Mouse (Mus musculus) embryonic facial prominence, embryonic 12.5 days (tissue): Measurements from ENCODE around the gene Naa35. TPM values are rescaled to one million over a fixed set of nuclear protein-coding genes. Genes with fewer than 3 reads are reported as not detected.

Experiments
- ATAC-seq: fragments of 200-750 bp; cut with Nextera tagmentation; 2 replicates; pipeline ENCODE4 v1.8.0; 2017; ENCODE audit not compliant: insufficient number of reproducible peaks, insufficient read depth, low FRiP score, low TSS enrichment
- H3K27ac ChIP-seq: fragments of 300-500 bp; sonication (generic); 2 replicates; pipeline ENCODE4 v1.5.1; 2016; ENCODE audit warnings: mild to moderate bottlenecking
- H3K27me3 ChIP-seq: fragments of 300-500 bp; sonication (generic); 2 replicates; pipeline ENCODE4 v1.6.1; 2016; ENCODE audit warnings: mild to moderate bottlenecking, moderate library complexity
- H3K36me3 ChIP-seq: fragments of 300-500 bp; sonication (generic); 2 replicates; pipeline ENCODE4 v1.6.1; 2016; ENCODE audit warnings: mild to moderate bottlenecking
- H3K4me1 ChIP-seq: fragments of 300-500 bp; sonication (generic); 2 replicates; pipeline ENCODE4 v1.6.1; 2016
- H3K4me2 ChIP-seq: fragments of 300-500 bp; sonication (generic); replicated peaks from 2 replicates; pipeline ENCODE4 v1.6.1; 2016; ENCODE audit warnings: mild to moderate bottlenecking, moderate library complexity
- H3K4me3 ChIP-seq: fragments of 300-500 bp; sonication (generic); 2 replicates; pipeline ENCODE4 v1.5.1; 2016; ENCODE audit warnings: mild to moderate bottlenecking
- H3K9ac ChIP-seq: fragments of 300-500 bp; sonication (generic); 2 replicates; pipeline ENCODE4 v1.6.1; 2016; ENCODE audit warnings: mild to moderate bottlenecking, moderate library complexity
- H3K9me3 ChIP-seq: fragments of 300-500 bp; sonication (generic); 2 replicates; pipeline ENCODE4 v1.6.1; 2016; ENCODE audit warnings: mild to moderate bottlenecking, moderate library complexity
- WGBS: fragments of 180-500 bp; shearing (Covaris S2); methylation state at CpG from one replicate; pipeline ENCODE4 v1.1.7; 2016; 5-methylcytosine and 5-hydroxymethylcytosine counted together
- polyA plus RNA-seq: library from polyadenylated mRNA; unstranded; fragments of >200 nt; fragmentation: Nextera tagmentation; extraction: Ambion mirVana; gene quantifications from 2 replicates; pipeline ENCODE4 v1.2.1, GENCODE M21; 2016

The Naa35 gene
- polyA plus RNA-seq, 1 experiment from 2014 or later, result 127 TPM

- H3K9ac ChIP-seq, result no peak overlapping the region
- H3K4me2 ChIP-seq, result no peak overlapping the region
- H3K4me1 ChIP-seq, result peaks cover 6% of the 10 kb centered on the region; the same call in 1 of the 2 replicates
- H3K27ac ChIP-seq, result no peak overlapping the region
- no peak overlapping the region for H3K4me3 ChIP-seq
- peaks cover 62% of the 10 kb centered on the region for H3K36me3 ChIP-seq
- no peaks in the 10 kb centered on the region for H3K9me3 ChIP-seq
- 74% methylated on average over 3 of the region's 3 CpGs for WGBS
- ATAC-seq, result no peak
- H3K27me3 ChIP-seq, result no peaks in the 10 kb centered on the region
These were observed 60.4 kb downstream of the Naa35 start for GRCm38 (mm10) chr13:59645491-59645890.

- Histone ChIP-seq H3K4me1 (peaks cover 6% of the 10 kb centered on the region; the same call in 1 of the 2 replicates), H3K4me3 (no peak overlapping the region), H3K36me3 (peaks cover 54% of the 10 kb centered on the region), H3K27me3 (no peaks in the 10 kb centered on the region), H3K9me3 (no peaks in the 10 kb centered on the region), H3K4me2 (no peak overlapping the region), H3K27ac (no peak overlapping the region; the same call in 1 of the 2 replicates), H3K9ac (no peak overlapping the region)
- WGBS, result 61% methylated on average over 11 of the region's 11 CpGs
- no peak for ATAC-seq
These were observed 61.7 kb downstream of the Naa35 start for GRCm38 (mm10) chr13:59646674-59647244.

- Histone ChIP-seq H3K36me3 (peaks cover 49% of the 10 kb centered on the region), H3K9ac (no peak overlapping the region)
These were observed 62.4 kb downstream of the Naa35 start for GRCm38 (mm10) chr13:59647484-59647883.

GRCm38 (mm10) chr13:59648598-59648997 is 63.5 kb downstream of the Naa35 start:
- no peak for ATAC-seq
- H3K4me1 ChIP-seq, result peaks cover 6% of the 10 kb centered on the region; the same call in 1 of the 2 replicates
- 87% methylated on average over 6 of the region's 6 CpGs for WGBS

More at GRCm38 (mm10) chr13:59647484-59647883, 62.4 kb downstream of the Naa35 start:
- WGBS, result 82% methylated on average over 6 of the region's 6 CpGs
- ATAC-seq, result no peak
- no peak overlapping the region for H3K4me2 ChIP-seq
- no peaks in the 10 kb centered on the region for H3K27me3 ChIP-seq
- H3K27ac ChIP-seq, result no peak overlapping the region
- H3K9me3 ChIP-seq, result no peaks in the 10 kb centered on the region
- H3K4me1 ChIP-seq, result peaks cover 6% of the 10 kb centered on the region; the same call in 1 of the 2 replicates
- H3K4me3 ChIP-seq, result no peak overlapping the region

DNA sequence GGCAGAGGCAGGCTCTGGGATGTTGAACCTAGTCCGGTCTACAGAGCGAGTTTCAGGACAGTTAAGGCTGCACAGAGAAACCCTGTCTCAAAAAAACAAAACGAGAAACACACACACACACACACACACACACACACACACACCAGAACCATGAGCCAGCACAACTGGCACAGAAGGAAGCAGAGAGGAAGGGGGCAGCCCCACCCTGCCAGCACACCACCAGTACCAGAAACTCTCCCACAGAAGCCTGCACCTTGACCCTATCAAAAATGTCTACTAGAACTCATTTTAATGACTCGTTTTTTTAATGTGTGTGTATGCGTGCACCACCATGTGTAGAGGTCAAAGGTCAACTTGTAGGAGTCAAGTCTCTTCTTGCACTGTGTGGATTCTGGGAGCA is 64.7 kb downstream of the Naa35 start:
- Histone ChIP-seq H3K9ac (no peak overlapping the region), H3K4me1 (peaks cover 6% of the 10 kb centered on the region; the same call in 1 of the 2 replicates), H3K9me3 (no peaks in the 10 kb centered on the region), H3K27me3 (no peaks in the 10 kb centered on the region), H3K4me2 (no peak overlapping the region), H3K4me3 (no peak overlapping the region), H3K27ac (no peak overlapping the region), H3K36me3 (peaks cover 38% of the 10 kb centered on the region)
- WGBS, result 69% methylated on average over 5 of the region's 5 CpGs
- ATAC-seq, result no peak

More at GRCm38 (mm10) chr13:59648598-59648997, 63.5 kb downstream of the Naa35 start:
- Histone ChIP-seq H3K27ac (no peak overlapping the region), H3K9me3 (no peaks in the 10 kb centered on the region), H3K27me3 (no peaks in the 10 kb centered on the region), H3K9ac (no peak overlapping the region), H3K4me3 (no peak overlapping the region), H3K4me2 (no peak overlapping the region), H3K36me3 (peaks cover 39% of the 10 kb centered on the region)

DNA sequence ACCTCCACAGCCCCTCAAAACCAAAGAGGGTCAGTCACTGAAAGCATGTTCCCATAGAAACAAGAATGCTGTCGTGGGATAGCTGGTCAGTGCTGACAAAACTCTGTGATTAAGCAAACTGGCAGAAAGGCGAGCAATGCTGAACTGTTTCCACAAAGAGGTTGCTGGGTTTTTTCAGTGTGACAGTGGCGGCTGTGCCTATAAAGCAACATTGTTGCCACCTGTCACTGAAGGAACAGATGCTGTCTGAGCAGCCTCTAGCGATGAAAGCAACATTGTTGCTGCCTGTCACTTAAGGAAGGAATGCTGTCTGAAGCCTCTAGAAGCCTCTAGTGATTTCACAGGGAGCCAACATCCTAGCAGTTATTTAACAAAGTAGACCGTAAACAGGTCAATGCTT is 67.6 kb downstream of the Naa35 start:
- Histone ChIP-seq H3K4me1 (peaks cover 7% of the 10 kb centered on the region; the same call in 1 of the 2 replicates), H3K36me3 (peaks cover 23% of the 10 kb centered on the region)

DNA sequence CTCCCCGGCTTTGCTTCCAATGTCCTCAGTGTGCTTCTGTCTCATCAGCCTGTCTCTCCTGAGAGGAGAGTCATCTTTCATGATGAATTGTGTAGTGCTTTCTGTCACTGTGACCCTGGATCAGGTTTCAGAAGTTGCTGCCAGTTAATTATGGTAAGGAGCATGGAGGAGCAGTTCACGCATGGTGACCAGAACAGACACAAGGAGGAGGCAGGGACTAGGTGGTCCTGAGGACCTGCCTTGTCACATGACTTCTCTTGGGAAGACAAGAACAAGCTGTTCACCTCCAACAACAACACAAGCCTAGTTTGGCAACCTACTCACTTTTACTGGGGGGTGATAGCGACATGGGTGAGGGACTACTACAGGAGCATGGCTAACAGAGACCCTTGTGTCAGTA is 68.1 kb downstream of the Naa35 start:
- peaks cover 23% of the 10 kb centered on the region for H3K36me3 ChIP-seq
- WGBS, result 56% methylated on average over 3 of the region's 3 CpGs
- H3K27me3 ChIP-seq, result no peaks in the 10 kb centered on the region
- no peak overlapping the region for H3K27ac ChIP-seq
- H3K9ac ChIP-seq, result no peak overlapping the region
- peaks cover 7% of the 10 kb centered on the region; the same call in 1 of the 2 replicates for H3K4me1 ChIP-seq
- H3K4me3 ChIP-seq, result no peak overlapping the region
- H3K9me3 ChIP-seq, result no peaks in the 10 kb centered on the region
- no peak overlapping the region for H3K4me2 ChIP-seq
- ATAC-seq, result no peak

More for the DNA sequence above, 67.6 kb downstream of the Naa35 start:
- Histone ChIP-seq H3K9me3 (no peaks in the 10 kb centered on the region), H3K27ac (no peak overlapping the region), H3K4me3 (no peak overlapping the region), H3K4me2 (no peak overlapping the region), H3K27me3 (no peaks in the 10 kb centered on the region), H3K9ac (no peak overlapping the region)
- no peak for ATAC-seq
- 74% methylated on average over 5 of the region's 5 CpGs for WGBS

DNA sequence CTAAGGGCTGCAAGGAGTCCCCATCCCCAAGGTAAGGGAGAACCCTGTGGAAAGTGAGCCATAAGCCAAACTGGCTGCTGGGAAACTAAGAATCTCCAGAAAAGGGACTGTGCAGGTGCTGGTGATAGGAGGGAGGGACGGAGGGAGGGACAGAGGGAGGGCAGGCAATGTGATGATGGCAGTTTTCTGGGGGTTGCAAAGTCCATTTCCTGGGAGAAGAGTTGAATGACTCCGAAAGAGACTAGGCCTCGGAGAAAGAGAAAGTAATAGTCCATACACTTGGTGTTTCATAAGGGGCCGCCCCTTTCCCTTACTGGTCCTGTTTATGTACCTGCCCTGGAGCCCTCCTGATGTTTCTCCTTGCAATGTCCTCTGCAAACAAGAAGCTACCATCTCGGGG is 69.4 kb downstream of the Naa35 start:
- H3K4me2 ChIP-seq, result no peak overlapping the region
- WGBS, result 91% methylated on average over 5 of the region's 5 CpGs
- peaks cover 14% of the 10 kb centered on the region; the same call in 1 of the 2 replicates for H3K36me3 ChIP-seq
- H3K4me1 ChIP-seq, result peaks cover 7% of the 10 kb centered on the region; the same call in 1 of the 2 replicates
- no peaks in the 10 kb centered on the region for H3K9me3 ChIP-seq
- no peak overlapping the region for H3K9ac ChIP-seq
- no peak overlapping the region for H3K27ac ChIP-seq
- no peaks in the 10 kb centered on the region for H3K27me3 ChIP-seq
- no peak overlapping the region for H3K4me3 ChIP-seq
- no peak for ATAC-seq

- Histone ChIP-seq H3K27ac (no peak overlapping the region), H3K9ac (no peak overlapping the region)
- WGBS, result 94% methylated on average over 15 of the region's 15 CpGs
These were observed 70.8 kb downstream of the Naa35 start for GRCm38 (mm10) chr13:59655718-59656315.

GRCm38 (mm10) chr13:59656316-59656832 is 71.3 kb downstream of the Naa35 start:
- peaks cover 19% of the 10 kb centered on the region for H3K36me3 ChIP-seq
- WGBS, result 80% methylated on average over 10 of the region's 10 CpGs
- no peak overlapping the region for H3K4me2 ChIP-seq
- ATAC-seq, result no peak
- H3K4me3 ChIP-seq, result no peak overlapping the region
- H3K27ac ChIP-seq, result no peak overlapping the region
- H3K9ac ChIP-seq, result no peak overlapping the region
- no peaks in the 10 kb centered on the region for H3K9me3 ChIP-seq
- H3K4me1 ChIP-seq, result peaks cover 7% of the 10 kb centered on the region; the same call in 1 of the 2 replicates
- H3K27me3 ChIP-seq, result no peaks in the 10 kb centered on the region

More at GRCm38 (mm10) chr13:59655718-59656315, 70.8 kb downstream of the Naa35 start:
- Histone ChIP-seq H3K9me3 (no peaks in the 10 kb centered on the region), H3K36me3 (peaks cover 17% of the 10 kb centered on the region), H3K4me3 (no peak overlapping the region), H3K27me3 (no peaks in the 10 kb centered on the region), H3K4me2 (no peak overlapping the region), H3K4me1 (peaks cover 7% of the 10 kb centered on the region; the same call in 1 of the 2 replicates)
- ATAC-seq, result no peak

DNA sequence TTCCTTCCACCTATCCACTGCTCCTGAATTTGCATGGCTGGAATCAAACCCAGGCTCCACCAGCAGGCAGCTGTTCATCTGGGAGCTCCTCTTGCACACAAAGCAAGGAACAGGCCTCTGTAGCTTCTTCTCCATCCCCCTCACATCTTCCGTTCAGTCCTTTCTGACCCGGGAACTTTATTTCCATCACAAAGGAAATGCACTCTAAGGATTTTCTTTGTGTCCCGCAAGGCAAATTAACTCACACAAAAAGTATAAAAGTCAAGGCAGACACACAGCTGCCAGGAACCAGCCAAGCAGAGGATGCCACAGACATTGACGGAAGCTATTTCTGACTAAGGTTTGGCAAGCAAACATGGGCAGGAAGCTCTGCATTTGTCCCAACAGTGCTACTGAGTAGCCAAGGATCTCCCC is 71.9 kb downstream of the Naa35 start:
- Histone ChIP-seq H3K4me2 (no peak overlapping the region), H3K4me3 (no peak overlapping the region), H3K27me3 (no peaks in the 10 kb centered on the region), H3K4me1 (peaks cover 7% of the 10 kb centered on the region; the same call in 1 of the 2 replicates), H3K9ac (no peak overlapping the region), H3K36me3 (peaks cover 24% of the 10 kb centered on the region), H3K27ac (no peak overlapping the region), H3K9me3 (no peaks in the 10 kb centered on the region)
- 52% methylated on average over 4 of the region's 4 CpGs for WGBS
- no peak for ATAC-seq

DNA sequence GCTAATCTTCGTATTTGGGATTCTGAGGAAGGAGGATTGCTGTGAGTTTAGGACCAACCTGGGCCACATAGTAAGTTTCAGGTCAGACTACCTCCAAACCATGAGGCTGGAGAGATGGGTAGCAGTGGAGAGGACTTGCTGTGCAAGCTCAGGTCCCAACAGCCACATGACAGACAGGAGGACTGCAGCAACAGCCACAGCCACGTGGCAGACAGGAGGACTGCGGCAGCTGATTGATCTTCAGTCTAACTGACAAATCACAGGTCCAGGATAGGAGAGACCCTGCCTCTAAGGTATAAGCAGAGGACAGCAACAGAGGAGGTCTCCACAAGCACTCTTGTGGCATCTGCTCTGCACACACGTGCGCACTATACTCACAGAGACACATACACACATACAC is 72.7 kb downstream of the Naa35 start:
- WGBS, result 88% methylated on average over 5 of the region's 5 CpGs
- Histone ChIP-seq H3K9ac (no peak overlapping the region), H3K4me2 (no peak overlapping the region), H3K9me3 (no peaks in the 10 kb centered on the region), H3K4me3 (no peak overlapping the region), H3K4me1 (peaks cover 7% of the 10 kb centered on the region; the same call in 1 of the 2 replicates), H3K36me3 (peaks cover 32% of the 10 kb centered on the region), H3K27ac (no peak overlapping the region), H3K27me3 (no peaks in the 10 kb centered on the region)
- no peak for ATAC-seq
